Mouse (Mus musculus) CH12.LX (cell line): Measurements from ENCODE around the gene Tut1.

Experiments
- BHLHE40 ChIP-seq: IDR thresholded peaks from 2 replicates; pipeline ENCODE4 v1.6.1; 2011; ENCODE audit warnings: mild to moderate bottlenecking, low read depth, low read length, improper control_type of control experiment
- JUND ChIP-seq: conservative IDR thresholded peaks from 2 replicates; pipeline ENCODE4 v1.6.1; 2011; ENCODE audit warnings: low read depth, low read length, improper control_type of control experiment
- MAFK ChIP-seq: IDR thresholded peaks from 2 replicates; pipeline ENCODE4 v1.6.1; 2011; ENCODE audit warnings: low read length, improper control_type of control experiment; ENCODE audit not compliant: insufficient replicate concordance
- POLR2A ChIP-seq: IDR thresholded peaks from 2 replicates; pipeline ENCODE4 v1.6.1; 2011; ENCODE audit warnings: low read depth, mild to moderate bottlenecking, improper control_type of control experiment, low read length
- SMC3 ChIP-seq: IDR thresholded peaks from 2 replicates; pipeline ENCODE4 v1.6.1; 2011; ENCODE audit warnings: low read depth, low read length, improper control_type of control experiment
- USF2 ChIP-seq: conservative IDR thresholded peaks from 2 replicates; pipeline ENCODE4 v1.6.1; 2011; ENCODE audit warnings: low read depth, low read length, improper control_type of control experiment

DNA sequence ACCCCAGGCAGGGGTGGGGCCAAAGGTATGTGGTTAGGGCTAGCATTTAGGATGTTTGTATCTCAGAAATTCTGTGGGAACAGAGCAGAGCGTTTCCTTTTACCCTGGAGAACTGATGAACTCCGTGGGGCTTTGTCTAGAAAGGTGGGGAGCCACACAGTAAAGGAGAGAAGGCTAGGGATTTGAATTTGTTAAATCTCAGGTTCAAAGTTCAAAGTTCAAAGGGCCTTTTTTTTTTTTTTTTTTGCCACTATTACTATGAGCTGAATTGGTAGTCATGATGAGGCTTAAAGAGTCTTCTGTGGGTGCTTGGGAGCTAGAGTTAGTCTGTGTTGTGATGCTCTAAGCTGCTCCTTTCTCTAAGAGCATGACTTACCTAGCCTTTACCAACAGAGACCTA lies 16.9 kb upstream of the Tut1 start:
- TF ChIP-seq JUND (no peak), POLR2A (no peak), SMC3 (no peak), BHLHE40 (no peak), MAFK (no peak), USF2 (no peak)
